Mouse (Mus musculus) limb, embryonic 10.5 days (tissue): Measurements from ENCODE around the gene Pla2g4f. TPM values are rescaled to one million over a fixed set of nuclear protein-coding genes. Genes with fewer than 3 reads are reported as not detected.

ENCODE experiments used
- DNase-seq: peaks from one replicate; pipeline ENCODE4 v3.0.0-alpha.2; 2017; ENCODE audit warnings: low spot score
- H3K27ac ChIP-seq: fragments of 300-500 bp; sonication (generic); 2 replicates; pipeline ENCODE4 v1.5.1; 2016; ENCODE audit warnings: mild to moderate bottlenecking
- H3K27me3 ChIP-seq: fragments of 300-500 bp; sonication (generic); 2 replicates; pipeline ENCODE4 v1.6.1; 2016; ENCODE audit warnings: low read depth, mild to moderate bottlenecking; ENCODE audit not compliant: poor library complexity, severe bottlenecking
- H3K36me3 ChIP-seq: fragments of 300-500 bp; sonication (generic); 2 replicates; pipeline ENCODE4 v1.6.1; 2016; ENCODE audit warnings: mild to moderate bottlenecking, moderate library complexity
- H3K4me1 ChIP-seq: fragments of 300-500 bp; sonication (generic); 2 replicates; pipeline ENCODE4 v1.6.1; 2016
- H3K4me3 ChIP-seq: fragments of 300-500 bp; sonication (generic); 2 replicates; pipeline ENCODE4 v1.5.1; 2016; ENCODE audit warnings: mild to moderate bottlenecking, moderate library complexity
- H3K9me3 ChIP-seq: fragments of 300-500 bp; sonication (generic); replicated peaks from 2 replicates; pipeline ENCODE4 v1.6.1; 2016; ENCODE audit warnings: mild to moderate bottlenecking
- WGBS: fragments of 180-500 bp; shearing (Covaris S2); methylation state at CpG from one replicate; pipeline ENCODE4 v1.1.7; 2016; 5-methylcytosine and 5-hydroxymethylcytosine counted together
- polyA plus RNA-seq: library from polyadenylated mRNA; unstranded; fragments of >200 nt; fragmentation: Nextera tagmentation; extraction: Ambion mirVana; gene quantifications from 2 replicates; pipeline ENCODE4 v1.2.1, GENCODE M21; 2016

Pla2g4f gene
- polyA plus RNA-seq, 1 experiment from 2014 or later: not detected

- WGBS: 94% methylated on average over 4 of the region's 4 CpGs
- Histone ChIP-seq H3K4me1 (no peaks in the 10 kb centered on the region), H3K9me3 (no peaks in the 10 kb centered on the region)
These were observed 14.1 kb downstream of the Pla2g4f start for GRCm38 (mm10) chr2:120299866-120300265.

DNA sequence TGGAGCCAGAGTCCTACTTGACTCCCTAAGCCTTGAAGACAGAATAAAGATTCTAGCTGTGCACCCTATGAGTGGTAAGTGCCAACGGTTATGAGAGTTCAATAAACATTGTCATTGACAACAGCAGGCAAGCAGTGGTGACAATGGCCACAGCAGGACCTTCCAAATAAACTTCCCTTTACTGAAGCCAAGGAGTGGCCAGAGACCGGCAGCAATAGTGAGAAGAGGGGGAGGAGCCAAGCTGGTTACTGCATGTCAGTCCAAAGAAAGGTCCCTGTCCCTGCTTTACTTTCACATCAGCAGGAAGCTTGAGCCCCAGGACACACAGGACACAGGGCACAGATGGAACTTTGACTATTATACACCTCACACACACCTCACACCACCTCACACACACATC lies 17.8 kb downstream of the Pla2g4f start:
- no peaks in the 10 kb centered on the region for H3K36me3 ChIP-seq
- H3K4me3 ChIP-seq: no peak overlapping the region
- H3K9me3 ChIP-seq: no peaks in the 10 kb centered on the region
- DNase-seq: no peak
- 19% methylated on average over 2 of the region's 2 CpGs for WGBS
- H3K27me3 ChIP-seq: no peaks in the 10 kb centered on the region
- H3K4me1 ChIP-seq: peaks cover 6% of the 10 kb centered on the region
- no peak overlapping the region for H3K27ac ChIP-seq

More at GRCm38 (mm10) chr2:120299866-120300265, 14.1 kb downstream of the Pla2g4f start:
- DNase-seq: no peak
- Histone ChIP-seq H3K27me3 (no peaks in the 10 kb centered on the region), H3K4me3 (no peak overlapping the region), H3K27ac (no peak overlapping the region), H3K36me3 (no peaks in the 10 kb centered on the region)

GRCm38 (mm10) chr2:120291471-120292078 lies 22.4 kb downstream of the Pla2g4f start:
- no peak for DNase-seq
- no peak overlapping the region for H3K4me3 ChIP-seq
- no peaks in the 10 kb centered on the region for H3K36me3 ChIP-seq
- H3K9me3 ChIP-seq: no peaks in the 10 kb centered on the region
- H3K4me1 ChIP-seq: peaks cover 6% of the 10 kb centered on the region
- 85% methylated on average over 8 of the region's 9 CpGs for WGBS
- no peaks in the 10 kb centered on the region for H3K27me3 ChIP-seq
- H3K27ac ChIP-seq: no peak overlapping the region

GRCm38 (mm10) chr2:120288995-120289394 lies 25.0 kb downstream of the Pla2g4f start, which contains the start of gene Pla2g4d:
Gene Pla2g4d, minus strand, starts transcription at chr2:120289197.
- 78% methylated on average over 5 of the region's 5 CpGs for WGBS
- DNase-seq: no peak
- Histone ChIP-seq H3K4me3 (no peak within 1 kb of the TSS), H3K36me3 (no peaks in the 10 kb centered on the region), H3K4me1 (peaks cover under 1% of the 10 kb centered on the region; the same call in 1 of the 2 replicates), H3K9me3 (no peaks in the 10 kb centered on the region), H3K27me3 (no peaks in the 10 kb centered on the region), H3K27ac (no peak within 1 kb of the TSS)

GRCm38 (mm10) chr2:120288401-120288800 lies 25.6 kb downstream of the Pla2g4f start:
- Histone ChIP-seq H3K27me3 (no peaks in the 10 kb centered on the region), H3K36me3 (no peaks in the 10 kb centered on the region), H3K27ac (no peak overlapping the region), H3K4me3 (no peak overlapping the region), H3K4me1 (no peaks in the 10 kb centered on the region), H3K9me3 (no peaks in the 10 kb centered on the region)
- WGBS: 93% methylated on average over 3 of the region's 3 CpGs
- no peak for DNase-seq

- Histone ChIP-seq H3K27ac (no peak overlapping the region), H3K9me3 (no peaks in the 10 kb centered on the region), H3K27me3 (no peaks in the 10 kb centered on the region), H3K4me1 (no peaks in the 10 kb centered on the region), H3K36me3 (no peaks in the 10 kb centered on the region), H3K4me3 (no peak overlapping the region)
- DNase-seq: no peak
- WGBS: 86% methylated on average over 4 of the region's 4 CpGs
These were observed 28.3 kb downstream of the Pla2g4f start for GRCm38 (mm10) chr2:120285639-120286038.

- Histone ChIP-seq H3K27ac (no peak overlapping the region), H3K27me3 (no peaks in the 10 kb centered on the region), H3K9me3 (no peaks in the 10 kb centered on the region), H3K36me3 (no peaks in the 10 kb centered on the region), H3K4me1 (no peaks in the 10 kb centered on the region), H3K4me3 (no peak overlapping the region)
- no peak for DNase-seq
These were observed 29.3 kb downstream of the Pla2g4f start for GRCm38 (mm10) chr2:120284705-120285104.

- Histone ChIP-seq H3K4me1 (no peaks in the 10 kb centered on the region), H3K9me3 (no peaks in the 10 kb centered on the region), H3K4me3 (no peak overlapping the region), H3K27ac (no peak overlapping the region), H3K36me3 (no peaks in the 10 kb centered on the region), H3K27me3 (no peaks in the 10 kb centered on the region)
- no peak for DNase-seq
- 84% methylated on average over 5 of the region's 5 CpGs for WGBS
These were observed 29.9 kb downstream of the Pla2g4f start for GRCm38 (mm10) chr2:120284094-120284493.

DNA sequence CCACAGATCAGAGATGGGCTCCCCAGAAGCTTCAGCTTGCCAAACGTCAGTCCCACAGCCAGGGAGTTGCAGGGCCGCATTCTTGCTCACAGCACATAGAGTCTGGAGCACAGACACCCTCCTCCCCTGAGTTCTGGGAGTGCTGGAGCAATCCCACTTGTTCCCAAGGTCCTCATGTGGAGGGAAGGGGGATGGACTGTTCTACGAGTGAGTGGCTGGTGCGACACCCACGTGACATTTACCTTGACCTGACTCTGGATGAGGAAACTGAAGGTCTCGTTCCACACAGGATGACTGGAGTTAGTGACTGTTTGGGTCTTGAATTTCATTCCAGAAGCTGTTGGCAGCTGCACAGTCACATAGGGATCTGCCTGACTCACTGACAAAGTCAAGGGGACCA lies 30.4 kb downstream of the Pla2g4f start:
- 55% methylated on average over 6 of the region's 6 CpGs for WGBS
- Histone ChIP-seq H3K9me3 (no peaks in the 10 kb centered on the region), H3K4me1 (no peaks in the 10 kb centered on the region), H3K36me3 (no peaks in the 10 kb centered on the region), H3K4me3 (no peak overlapping the region), H3K27me3 (no peaks in the 10 kb centered on the region), H3K27ac (no peak overlapping the region)
- DNase-seq: no peak

GRCm38 (mm10) chr2:120281221-120281620 lies 32.7 kb downstream of the Pla2g4f start:
- H3K27me3 ChIP-seq: no peaks in the 10 kb centered on the region
- no peaks in the 10 kb centered on the region for H3K4me1 ChIP-seq
- WGBS: 60% methylated on average over 3 of the region's 3 CpGs
- no peaks in the 10 kb centered on the region for H3K36me3 ChIP-seq
- H3K9me3 ChIP-seq: no peaks in the 10 kb centered on the region
- H3K4me3 ChIP-seq: no peak overlapping the region
- H3K27ac ChIP-seq: no peak overlapping the region
- no peak for DNase-seq

- no peaks in the 10 kb centered on the region for H3K9me3 ChIP-seq
- H3K27me3 ChIP-seq: no peaks in the 10 kb centered on the region
- H3K36me3 ChIP-seq: no peaks in the 10 kb centered on the region
- no peaks in the 10 kb centered on the region for H3K4me1 ChIP-seq
- peak; percentile 68 for DNase-seq
- H3K4me3 ChIP-seq: no peak overlapping the region
- 17% methylated on average over 8 of the region's 8 CpGs for WGBS
- H3K27ac ChIP-seq: no peak overlapping the region
These were observed 34.0 kb downstream of the Pla2g4f start for GRCm38 (mm10) chr2:120279961-120280360.

GRCm38 (mm10) chr2:120276951-120277350 lies 37.0 kb downstream of the Pla2g4f start:
- no peaks in the 10 kb centered on the region for H3K9me3 ChIP-seq
- H3K27me3 ChIP-seq: no peaks in the 10 kb centered on the region
- no peak overlapping the region for H3K27ac ChIP-seq
- H3K36me3 ChIP-seq: no peaks in the 10 kb centered on the region
- DNase-seq: no peak
- WGBS: 81% methylated on average over 4 of the region's 4 CpGs
- no peaks in the 10 kb centered on the region for H3K4me1 ChIP-seq
- H3K4me3 ChIP-seq: no peak overlapping the region

DNA sequence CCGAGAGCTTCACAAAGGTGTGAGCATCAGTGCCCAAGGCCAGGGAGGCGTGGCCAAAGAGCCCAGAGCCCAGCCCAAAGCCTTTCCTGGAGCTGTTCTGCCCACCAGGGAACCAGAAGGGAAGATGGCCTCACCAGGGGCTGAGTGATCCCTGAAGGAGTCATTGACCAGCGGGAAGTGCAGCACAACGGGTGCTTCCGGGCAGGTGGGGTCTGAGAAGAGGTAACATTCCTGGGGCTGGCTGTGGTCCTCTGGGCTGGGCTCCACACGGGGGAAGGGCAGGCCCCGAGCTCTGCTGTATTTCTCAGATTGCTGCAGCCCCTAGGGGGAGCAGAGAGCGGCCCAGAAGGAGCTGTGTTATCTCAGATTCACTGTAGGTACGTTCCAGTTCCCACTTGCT lies 45.3 kb downstream of the Pla2g4f start:
- WGBS: 0% methylated on average over 9 of the region's 9 CpGs
- peak overlapping the region; percentile 61 for H3K27ac ChIP-seq
- peak overlapping the region; percentile 40 for H3K4me3 ChIP-seq
- H3K27me3 ChIP-seq: peaks cover 35% of the 10 kb centered on the region
- peaks cover 17% of the 10 kb centered on the region for H3K4me1 ChIP-seq
- peak; percentile 55 for DNase-seq
- no peaks in the 10 kb centered on the region for H3K36me3 ChIP-seq
- H3K9me3 ChIP-seq: no peaks in the 10 kb centered on the region

- Histone ChIP-seq H3K4me3 (no peak overlapping the region), H3K4me1 (peaks cover 17% of the 10 kb centered on the region), H3K27me3 (peaks cover 33% of the 10 kb centered on the region), H3K36me3 (no peaks in the 10 kb centered on the region), H3K9me3 (no peaks in the 10 kb centered on the region), H3K27ac (no peak overlapping the region)
- no peak for DNase-seq
- 59% methylated on average over 6 of the region's 6 CpGs for WGBS
These were observed 48.4 kb downstream of the Pla2g4f start for GRCm38 (mm10) chr2:120265523-120265922.
